Mouse (Mus musculus): Measurements from ENCODE around the gene Taar9.
"Not testable (repeated sequence)": the region's sequence is repeated elsewhere in the genome, so short reads cannot be mapped to it uniquely, and the experiment has no call there.

The Taar9 gene

DNA sequence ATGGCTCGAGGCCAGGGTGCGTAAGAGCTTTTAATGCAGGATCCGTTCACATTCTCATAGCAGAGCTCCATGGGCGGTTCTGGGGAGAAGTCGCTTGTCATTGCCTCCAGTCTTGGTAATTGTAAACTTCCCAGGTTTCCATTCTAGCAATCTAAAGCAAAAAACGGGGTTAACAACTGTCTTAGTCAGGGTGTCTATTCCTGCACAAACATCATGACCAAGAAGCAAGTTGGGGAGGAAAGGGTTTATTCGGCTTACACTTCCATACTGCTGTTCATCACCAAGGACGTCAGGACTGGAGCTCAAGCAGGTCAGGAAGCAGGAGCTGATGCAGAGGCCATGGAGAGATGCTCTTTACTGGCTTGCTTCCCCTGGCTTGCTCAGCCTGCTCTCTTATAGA lies at the start of gene Taar9:
TSS of gene Taar9 (minus strand) at position 101 of the 400 bp plus-strand sequence.
- not testable (repeated sequence) for DNase-seq (ENCODE audit: low spot score)

- no peak for DNase-seq (ENCODE audit: low spot score)
Measured at GRCm38 (mm10) chr10:24158470-24159254, 49.3 kb upstream of the Taar9 start.

DNA sequence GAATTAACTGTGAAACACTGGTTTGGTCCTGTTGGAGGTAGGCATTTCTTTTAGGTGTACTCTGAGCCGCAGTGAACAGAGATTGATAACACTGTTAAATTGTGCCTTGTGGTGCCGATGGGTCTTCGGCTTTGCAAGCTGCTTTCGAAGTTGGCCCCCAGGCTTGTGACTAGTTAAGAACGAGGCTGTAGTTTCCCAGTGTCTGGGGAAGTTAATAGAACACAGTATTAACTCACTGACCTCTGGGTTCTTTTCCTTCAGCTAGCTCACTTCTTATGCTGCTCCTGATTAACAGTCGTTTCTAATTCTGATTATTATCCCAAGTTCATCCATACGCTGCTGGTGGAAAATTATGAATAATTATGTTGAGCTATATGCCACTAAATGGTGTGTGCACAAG lies 40.8 kb upstream of the Taar9 start:
- DNase-seq (ENCODE audit: low spot score) = no peak

DNA sequence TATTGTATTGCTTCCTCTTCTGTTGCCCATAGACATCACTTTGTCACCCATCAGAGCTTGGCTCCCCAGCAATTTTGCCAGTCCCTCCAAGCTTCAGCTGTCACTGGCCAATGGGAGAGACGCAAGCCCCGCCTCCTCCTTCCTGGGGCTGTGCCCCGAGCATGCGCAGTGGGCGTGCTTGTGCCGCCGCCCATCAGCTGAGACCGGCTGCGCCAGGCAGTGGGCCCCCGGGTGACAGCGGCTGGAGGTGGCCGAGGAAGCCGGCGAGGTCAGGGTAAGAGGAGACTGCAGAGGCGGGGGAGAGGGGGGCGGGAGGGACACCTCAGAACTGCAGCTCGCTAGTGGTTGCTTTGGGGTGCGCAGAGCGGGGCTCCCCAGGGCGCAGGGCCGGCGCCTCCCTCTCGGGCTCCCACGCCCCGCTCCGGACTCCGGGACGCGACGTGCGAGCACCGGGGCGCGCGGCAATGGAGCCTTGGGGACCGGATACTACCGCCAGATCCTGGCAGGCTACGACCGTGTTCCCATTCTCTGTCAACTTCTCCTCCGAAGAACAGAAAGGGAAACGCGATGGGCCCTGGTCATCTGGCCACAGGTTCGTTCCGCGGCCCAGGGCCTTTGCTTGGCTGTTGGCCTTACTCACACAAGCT lies 39.9 kb upstream of the Taar9 start, which contains the start of gene Stx7:
TSS of gene Stx7 (plus strand) at position 168 of the 647 bp plus-strand sequence.
- peak; percentile 86 for DNase-seq (ENCODE audit: low spot score)

GRCm38 (mm10) chr10:24142735-24143134 lies 33.4 kb upstream of the Taar9 start:
- no peak for DNase-seq (ENCODE audit: low spot score)

GRCm38 (mm10) chr10:24138623-24139261 lies 29.4 kb upstream of the Taar9 start:
- DNase-seq (ENCODE audit: low spot score) = no peak

DNA sequence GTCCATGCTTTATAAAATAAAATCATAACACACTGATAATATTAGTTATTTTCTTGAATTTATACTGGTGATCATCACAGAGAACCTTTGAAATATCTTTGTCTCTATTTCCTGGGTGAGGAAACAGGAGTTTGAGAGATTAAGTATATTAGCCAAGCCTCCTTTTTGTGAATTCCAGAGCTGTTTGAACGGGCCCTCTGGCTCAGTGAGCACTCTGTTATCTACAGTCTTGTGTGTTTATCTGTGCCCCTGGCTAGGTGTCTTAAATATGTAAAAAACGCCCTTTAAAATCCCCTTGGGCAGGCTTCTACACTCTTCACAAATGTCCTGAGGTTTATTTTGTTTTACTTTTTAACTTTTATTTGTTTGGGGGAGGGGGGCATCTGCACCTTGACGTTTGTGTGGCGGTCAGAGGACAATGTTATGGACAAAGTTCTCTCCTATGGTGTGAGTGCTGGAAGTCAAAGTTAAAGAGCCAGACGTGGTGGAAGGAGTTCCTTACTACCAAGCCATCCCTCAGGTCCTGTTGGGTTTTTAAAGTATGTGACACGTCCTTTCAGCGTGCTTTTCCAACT lies 24.8 kb upstream of the Taar9 start:
- DNase-seq (ENCODE audit: low spot score) = no peak

GRCm38 (mm10) chr10:24133132-24133531 lies 23.8 kb upstream of the Taar9 start:
- no peak for DNase-seq (ENCODE audit: low spot score)

- DNase-seq (ENCODE audit: low spot score) = no peak
Measured at GRCm38 (mm10) chr10:24132273-24132672, 22.9 kb upstream of the Taar9 start.

GRCm38 (mm10) chr10:24131451-24132262 lies 22.3 kb upstream of the Taar9 start:
- peak; percentile 50 for DNase-seq (ENCODE audit: low spot score)

GRCm38 (mm10) chr10:24111116-24111778 lies 1.9 kb upstream of the Taar9 start:
- DNase-seq (ENCODE audit: low spot score) = peak; percentile 35

DNA sequence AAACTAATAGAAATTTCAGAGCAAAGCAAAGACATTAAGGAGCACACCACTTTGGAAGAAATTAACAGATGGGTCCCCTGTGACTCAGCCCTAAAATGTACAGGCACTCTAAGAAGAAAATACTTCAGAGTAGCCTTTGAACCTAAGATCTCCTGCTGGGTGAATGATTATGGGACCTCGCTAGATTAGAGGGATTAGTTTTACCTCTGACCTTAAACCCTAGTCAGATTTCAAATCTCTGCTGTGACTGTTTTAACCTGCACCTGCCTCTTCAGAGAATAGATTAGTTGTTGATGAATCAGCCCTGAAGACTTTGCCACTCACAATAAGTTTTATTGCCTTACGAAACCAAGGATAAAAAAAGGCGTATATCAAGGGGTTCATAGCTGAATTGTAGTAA lies 1.1 kb downstream of the Taar9 start:
- DNase-seq (ENCODE audit: low spot score) = no peak

GRCm38 (mm10) chr10:24107747-24108146 lies 1.6 kb downstream of the Taar9 start:
- DNase-seq (ENCODE audit: low spot score) = no peak

- not testable (repeated sequence) for DNase-seq (ENCODE audit: low spot score)
Measured at GRCm38 (mm10) chr10:24103299-24103698, 6.0 kb downstream of the Taar9 start.

DNA sequence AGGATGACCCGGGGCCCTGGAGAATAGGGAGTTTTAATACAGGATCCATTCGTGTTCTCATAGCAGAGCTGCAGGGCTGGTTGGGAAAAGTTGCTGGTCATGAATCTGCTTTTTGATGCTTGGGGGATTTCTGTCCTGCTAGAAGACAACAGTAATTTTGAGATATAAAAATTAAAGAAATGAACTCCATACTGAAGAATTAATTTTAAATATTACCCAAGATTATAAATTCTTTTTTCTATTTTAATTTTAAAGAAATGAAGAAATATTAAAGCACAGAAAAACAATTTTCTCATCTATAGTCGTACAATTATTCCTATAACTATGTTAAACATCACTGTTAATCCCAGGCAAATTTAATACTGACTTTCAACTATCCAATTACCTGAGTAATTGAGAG lies 7.5 kb downstream of the Taar9 start, which contains the start of gene Taar8c:
TSS of gene Taar8c (minus strand) at position 101 of the 400 bp plus-strand sequence.
- DNase-seq (ENCODE audit: low spot score) = not testable (repeated sequence)

GRCm38 (mm10) chr10:24097010-24097409 lies 12.3 kb downstream of the Taar9 start:
- DNase-seq (ENCODE audit: low spot score) = not testable (repeated sequence)

GRCm38 (mm10) chr10:24092194-24092593 lies 17.1 kb downstream of the Taar9 start, which contains the start of gene Taar8b:
TSS of gene Taar8b (minus strand) at chr10:24092294.
- no peak for DNase-seq (ENCODE audit: low spot score)

GRCm38 (mm10) chr10:24087168-24087567 lies 22.2 kb downstream of the Taar9 start:
- no peak for DNase-seq (ENCODE audit: low spot score)

DNA sequence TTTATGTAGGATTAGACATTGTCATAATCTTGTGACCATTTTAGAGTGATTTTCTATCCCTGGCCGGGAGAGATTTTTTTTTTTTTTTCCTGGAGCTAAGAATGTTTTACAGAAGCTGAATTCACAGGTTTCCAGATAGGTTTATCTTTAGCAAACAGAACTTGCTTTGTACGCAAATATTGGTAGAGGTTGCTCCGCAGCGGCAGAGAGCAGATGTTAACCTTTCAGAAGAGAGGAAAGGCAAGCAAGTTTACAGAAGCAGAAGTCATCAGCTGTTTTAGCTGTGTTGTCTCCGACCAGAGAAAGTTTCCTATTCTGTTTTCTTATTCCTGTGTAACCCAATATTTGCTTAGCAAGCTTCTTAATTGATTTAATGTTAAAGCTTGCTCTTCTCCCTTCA lies 22.8 kb downstream of the Taar9 start:
- no peak for DNase-seq (ENCODE audit: low spot score)

DNA sequence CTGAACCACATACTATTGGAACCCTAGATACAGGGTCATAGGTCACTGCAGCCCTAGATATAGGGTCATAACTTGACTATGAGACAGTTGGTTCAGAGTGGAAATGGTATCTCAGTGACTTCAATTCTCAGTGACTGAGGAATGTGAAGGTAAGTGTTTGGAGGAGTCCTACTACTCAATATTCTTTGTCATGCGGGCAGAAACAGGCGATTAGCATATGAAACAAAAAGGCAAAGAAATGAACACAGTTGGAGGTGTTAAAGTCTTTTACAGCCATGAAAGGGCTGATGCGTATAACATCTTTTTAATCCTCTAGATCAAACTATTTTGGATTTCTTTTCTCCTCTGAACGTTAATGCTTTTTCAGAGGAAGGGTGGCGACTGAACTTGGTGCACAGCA lies 23.4 kb downstream of the Taar9 start:
- no peak for DNase-seq (ENCODE audit: low spot score)

DNA sequence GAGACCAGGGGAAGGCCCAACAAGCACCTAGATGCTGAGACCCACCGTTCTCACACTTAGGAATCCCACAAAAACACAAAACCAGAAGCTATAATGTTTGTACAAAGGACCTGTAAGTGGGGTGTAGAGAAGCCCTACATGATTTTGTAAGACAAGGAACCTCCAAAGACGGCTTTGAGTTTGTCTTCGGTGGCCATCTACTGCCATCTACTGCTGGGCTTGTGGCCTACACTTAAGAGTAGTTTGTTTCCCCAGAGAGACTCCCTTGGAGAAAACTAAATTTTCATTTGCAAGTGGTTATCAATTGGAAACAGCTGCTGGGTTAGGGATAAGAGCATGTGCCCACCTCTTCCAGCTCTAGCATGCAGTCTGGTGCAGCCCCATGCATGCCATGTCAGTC lies 29.2 kb downstream of the Taar9 start:
- DNase-seq (ENCODE audit: low spot score) = peak; percentile 46
